Mouse (Mus musculus): Measurements from ENCODE around the gene Pimreg.

- no peak for TF ChIP-seq CTCF (IDR thresholded peaks at IDR 0.05; ENCODE audit: extremely low read depth, insufficient read depth, low read length)
- no peak for TF ChIP-seq POLR2A (IDR thresholded peaks at IDR 0.05; ENCODE audit: extremely low read depth, insufficient read depth, low read length)
These were observed 32.4 kb downstream of the Pimreg start for GRCm38 (mm10) chr11:72074230-72074629.
